Mouse (Mus musculus): Measurements from ENCODE around the gene 9930104L06Rik.

9930104L06Rik gene

DNA sequence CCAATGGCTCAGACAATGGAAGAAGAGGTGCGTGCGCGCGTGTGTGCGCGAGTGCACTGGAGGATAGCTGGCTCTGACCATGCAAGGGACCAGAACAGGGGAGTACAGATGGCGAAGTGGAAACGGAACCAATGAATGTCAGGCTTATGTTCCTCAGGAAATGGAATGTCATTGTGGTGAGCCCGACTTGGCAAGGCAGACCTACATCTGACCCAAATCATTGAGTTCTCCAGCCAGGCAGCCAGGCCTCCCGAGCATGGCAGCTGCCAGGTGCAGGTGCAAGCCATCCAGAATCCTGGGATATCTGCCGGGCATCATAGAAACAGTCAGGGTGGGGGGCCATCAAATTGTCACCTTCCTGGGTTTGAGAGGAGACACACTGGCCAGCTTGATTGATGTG, 24.1 kb downstream of the 9930104L06Rik start:
- DNase-seq = peak in 1 of 2 experiments; percentile 24

DNA sequence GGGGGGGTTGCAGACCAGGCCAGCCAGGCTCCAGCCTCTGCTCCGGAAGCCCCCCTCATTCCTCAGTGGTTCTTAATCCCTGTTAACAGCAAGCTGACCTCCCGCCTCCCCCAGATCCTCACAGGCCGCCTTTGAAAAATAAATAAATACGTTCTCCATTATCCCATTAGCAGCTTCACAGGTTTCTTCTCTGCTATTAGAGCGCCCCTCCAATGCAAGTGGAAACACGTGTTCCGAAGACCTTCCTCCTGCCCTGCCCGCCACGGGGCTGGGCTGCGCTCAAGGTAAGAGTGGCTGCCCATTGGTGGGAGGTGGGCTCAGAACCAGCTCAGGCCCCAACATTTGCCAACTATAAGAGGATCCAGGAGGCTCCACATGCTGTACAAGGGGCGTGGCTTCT, 25.7 kb downstream of the 9930104L06Rik start:
- no peak for DNase-seq

DNA sequence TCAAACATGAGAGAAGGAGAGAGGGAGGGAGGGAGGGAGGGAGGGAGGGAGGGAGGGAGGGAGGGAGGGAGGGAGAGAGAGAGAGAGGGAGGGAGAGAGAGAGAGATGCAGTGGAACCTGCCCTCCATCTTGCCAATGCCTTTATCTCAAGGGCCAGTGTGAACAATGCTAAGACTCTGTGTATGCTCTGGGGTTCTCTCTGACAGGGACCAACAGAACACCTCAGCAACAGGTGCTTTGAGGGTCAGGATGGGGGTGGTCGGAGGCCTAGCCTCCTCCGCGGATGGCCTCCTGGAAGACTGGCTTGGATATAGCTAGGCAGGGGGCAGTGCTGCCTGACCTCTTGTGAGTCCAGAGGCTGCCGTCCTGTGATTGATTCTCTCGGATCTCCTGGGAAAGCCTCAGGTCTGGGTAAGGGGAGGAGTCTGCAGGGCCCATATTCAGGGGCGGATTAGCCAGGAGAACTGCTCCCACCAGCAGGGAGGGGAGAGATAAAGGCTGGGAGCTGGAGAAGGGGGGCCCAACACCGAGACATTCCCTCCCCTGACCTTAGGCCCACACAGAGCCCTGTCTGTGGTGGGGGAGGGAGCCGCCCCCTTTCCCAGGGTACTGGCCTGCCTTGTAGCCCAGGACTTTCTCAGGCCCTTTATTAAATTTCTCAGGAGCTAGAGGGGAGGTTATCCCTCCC, 28.2 kb downstream of the 9930104L06Rik start:
- DNase-seq = no peak

DNA sequence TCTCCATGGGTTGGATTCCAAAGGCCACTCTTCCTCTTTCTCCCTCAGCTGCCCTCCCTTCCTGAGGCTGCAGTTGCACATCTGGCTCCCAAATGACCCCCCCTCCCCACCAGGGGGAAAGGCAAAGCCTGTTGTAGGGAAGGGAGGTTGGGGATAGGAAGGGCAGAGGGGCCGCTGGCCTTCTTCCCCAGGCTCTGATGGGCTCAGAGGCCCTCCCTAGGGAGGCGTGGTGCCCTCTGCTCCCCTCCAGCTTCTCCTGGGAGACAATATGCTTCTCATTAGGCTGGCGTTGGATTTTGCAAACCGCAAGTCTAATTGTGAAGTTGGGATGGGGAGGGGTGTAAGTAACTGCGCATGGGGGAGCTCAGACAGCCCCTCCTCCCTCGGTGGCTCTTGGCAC, 31.9 kb downstream of the 9930104L06Rik start:
- no peak for DNase-seq

DNA sequence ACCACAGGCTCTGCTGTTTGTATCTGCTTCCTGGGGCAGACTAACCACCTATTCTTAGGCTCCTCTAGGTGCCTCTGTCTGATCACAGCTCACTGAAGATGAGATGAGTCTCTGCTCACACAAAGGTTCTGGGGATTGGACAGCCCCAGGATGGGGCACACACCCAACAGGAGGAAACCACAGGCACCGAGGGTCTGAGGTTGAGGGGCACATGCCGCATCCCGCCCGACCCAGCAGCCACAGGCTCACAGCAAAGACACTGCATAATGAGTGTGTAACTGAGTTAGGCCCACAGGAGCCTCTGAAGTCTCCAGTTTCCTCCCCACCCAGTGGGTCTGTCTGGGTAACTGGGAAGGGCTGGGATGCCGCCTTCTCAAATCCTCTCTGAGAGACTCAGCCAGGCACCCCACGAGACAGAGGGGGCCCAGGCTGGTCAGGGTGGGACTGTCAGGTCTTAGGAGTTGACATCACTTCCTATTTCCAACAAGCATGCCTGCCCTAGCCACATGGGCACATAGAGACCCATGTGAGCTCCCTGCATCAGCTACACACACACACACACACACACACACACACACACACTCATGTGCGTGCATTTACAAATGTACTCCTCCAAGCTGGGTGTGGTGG, 32.5 kb downstream of the 9930104L06Rik start:
- DNase-seq = no peak

DNA sequence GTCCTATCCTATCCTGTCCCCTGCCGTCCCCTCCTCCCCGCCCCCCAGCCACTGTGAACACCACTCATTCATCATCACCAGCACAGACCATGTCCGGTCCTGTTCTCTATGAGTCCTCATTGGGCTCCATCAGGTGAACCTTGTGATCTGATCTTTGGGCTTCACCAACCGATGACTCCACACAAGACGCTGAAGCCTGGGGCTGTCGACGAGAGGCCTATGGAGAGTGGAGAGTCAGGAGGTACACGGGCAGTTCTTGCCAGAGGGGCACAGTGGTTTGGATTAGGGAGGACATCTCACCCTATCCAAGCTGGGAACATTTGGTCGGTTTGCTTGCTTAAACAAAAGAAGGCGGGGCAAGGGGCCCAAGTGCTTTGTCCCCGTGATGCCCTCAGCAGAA, 33.3 kb downstream of the 9930104L06Rik start:
- DNase-seq = no peak

DNA sequence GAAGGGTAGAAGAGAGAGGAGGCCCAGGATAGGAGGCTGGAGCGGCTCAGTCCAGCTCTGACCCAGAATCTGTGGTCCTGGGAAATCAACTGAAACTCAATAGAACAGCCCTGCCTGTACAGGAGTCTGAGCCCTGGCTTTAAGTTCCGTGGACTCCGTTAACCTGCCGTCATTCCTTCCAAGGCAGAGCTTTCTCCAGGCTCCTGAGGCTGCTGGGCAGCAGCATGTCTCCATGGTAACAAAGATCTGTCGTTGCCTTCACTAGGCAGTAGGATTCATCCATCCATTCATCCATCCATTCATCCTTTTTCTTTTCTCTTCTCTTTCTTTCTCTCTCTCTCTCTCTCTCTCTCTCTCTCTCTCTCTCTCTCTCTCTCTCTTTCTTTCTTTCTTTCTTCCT, 33.8 kb downstream of the 9930104L06Rik start:
- DNase-seq = no peak

DNA sequence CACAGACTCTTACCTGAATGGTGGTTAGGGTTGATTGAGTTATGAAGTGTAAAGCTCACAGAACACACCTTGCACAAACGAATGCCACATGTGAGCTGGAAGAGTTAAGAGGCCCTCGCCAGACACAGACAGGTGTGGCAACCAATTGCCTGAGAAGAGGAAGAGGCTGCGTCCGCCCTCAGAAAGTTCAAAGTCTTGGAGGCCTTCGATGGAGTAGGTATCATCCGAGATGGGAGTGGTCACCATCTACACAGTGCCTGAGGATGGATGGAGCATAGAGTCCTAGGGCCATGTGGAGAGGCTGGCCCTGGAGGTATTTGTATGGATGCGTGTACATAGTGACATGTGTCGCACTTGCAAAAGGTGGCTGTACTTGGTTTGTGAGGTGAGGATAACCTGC, 34.2 kb downstream of the 9930104L06Rik start:
- no peak for DNase-seq

DNA sequence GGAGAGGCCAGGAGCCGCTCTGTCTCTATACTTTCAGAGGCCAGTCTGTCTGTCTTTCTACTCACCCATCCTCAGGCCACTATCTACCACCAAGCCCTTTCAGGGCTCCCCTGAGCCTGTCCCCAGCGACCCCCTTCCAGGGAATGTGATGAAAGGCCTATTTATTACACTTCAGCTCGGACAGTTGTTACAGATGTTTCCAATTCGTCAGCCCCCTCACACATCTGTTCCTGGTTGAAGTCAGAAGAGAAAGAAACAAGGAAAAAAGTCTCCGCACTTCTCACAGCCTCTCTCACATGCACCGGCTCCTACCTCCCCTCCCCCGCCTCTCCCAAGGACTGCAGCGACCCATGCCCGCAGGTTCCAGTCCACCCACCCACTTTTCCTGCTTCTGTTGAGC, 35.5 kb downstream of the 9930104L06Rik start:
- no peak for DNase-seq

DNA sequence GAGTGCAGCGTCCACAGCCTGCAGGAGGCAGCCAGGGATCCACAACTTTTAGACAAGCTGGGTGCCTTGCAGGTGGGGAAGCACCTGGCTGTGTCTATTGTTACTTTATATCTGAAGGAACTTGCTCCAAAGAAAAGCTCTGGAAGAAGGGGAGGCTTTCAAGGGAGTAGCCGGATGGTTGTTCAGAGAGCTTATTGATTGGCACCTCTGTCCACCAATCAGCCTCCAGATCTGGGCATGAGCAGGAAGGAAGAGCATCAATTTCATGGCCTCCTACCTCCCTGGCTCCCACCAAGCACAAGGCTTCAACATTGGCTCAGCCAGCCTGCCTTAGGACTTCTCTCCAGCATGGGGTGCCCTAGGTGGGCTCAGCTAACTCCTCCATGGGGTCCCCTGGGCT, 36.4 kb downstream of the 9930104L06Rik start:
- no peak for DNase-seq

DNA sequence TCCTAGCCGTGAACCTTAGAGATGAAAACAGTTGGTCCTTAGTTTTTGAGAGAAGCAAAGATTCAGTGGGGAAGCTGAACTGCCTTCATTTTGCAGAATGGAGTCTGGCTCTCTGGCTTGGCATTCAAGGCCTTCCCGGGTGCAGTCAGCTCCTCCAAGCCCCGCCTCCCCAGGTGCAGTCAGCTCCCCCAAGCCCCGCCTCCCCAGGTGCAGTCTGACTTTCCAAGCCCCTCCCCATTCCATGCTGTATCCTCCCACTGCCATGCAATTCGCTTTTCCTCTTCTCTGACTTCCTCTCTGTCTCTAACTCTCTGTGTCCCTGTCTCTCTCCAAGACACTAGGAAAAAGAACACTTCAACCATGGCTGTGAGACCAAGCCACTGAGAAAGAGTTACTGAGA, 41.4 kb downstream of the 9930104L06Rik start:
- DNase-seq = no peak

DNA sequence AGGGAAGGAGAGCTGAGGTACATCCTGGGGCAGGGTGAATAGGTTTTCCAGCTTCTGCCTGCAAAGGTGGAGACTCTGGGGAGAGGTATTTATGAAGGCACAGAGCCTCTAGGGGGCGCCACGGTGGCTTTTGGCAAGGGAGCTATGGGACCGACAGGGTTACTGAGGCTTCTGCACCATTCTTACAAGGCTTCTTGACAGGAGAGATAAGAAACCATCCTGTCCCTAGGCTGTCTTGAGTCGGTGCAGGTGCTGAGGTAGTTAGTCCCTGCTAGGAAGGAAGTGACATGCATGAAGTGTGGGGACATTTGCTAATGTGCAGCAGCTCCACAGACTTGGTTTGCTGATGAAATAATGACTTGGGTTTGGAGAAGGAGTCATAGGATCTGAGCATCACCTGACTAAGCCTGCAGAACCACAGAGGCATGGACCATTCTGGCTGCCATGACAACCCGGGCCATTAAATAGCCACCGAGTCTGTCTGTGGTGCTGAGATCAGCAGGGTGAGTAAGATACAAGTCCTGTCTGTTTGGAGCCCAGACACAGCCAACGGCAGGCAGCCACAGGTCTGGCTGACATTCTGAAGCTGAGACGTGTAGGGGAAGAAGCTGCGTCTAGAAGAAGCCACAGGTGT, 47.2 kb downstream of the 9930104L06Rik start:
- DNase-seq = no peak

DNA sequence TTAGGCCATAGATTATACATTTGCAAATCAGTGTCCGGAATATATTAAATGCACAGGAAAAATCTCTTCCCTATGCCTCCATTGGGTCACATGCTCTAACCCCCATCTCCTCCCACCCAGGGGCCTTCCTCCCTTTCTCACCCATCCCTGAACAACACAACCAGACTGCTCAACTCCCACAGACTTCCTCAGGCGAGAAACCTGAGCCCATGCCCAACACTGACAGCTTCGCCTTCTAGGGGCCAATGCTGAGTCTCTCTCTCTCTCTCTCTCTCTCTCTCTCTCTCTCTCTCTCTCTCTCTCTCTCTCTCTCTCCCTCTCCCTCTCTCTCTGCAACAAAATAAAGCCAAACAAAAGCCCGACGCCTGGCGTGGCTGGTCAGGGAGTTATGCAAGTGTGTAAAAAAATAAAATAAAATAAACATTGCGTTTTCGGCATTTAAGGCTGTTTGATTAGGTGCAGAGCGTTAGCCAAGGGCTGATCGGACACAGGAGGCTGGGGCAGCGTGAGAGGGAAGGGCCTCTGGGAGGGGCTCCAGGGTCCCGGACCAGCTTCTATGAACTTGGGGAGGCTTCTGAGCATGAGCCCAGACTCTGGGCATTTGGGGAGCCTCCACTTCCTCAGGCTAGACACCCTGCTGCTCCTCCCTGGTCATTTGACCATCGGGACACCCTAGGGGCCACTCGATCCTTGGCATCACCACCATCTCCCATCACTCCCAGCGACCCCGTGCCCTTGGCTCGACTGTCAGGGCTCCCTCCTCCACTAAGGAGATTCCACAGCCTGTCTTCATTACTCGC, 48.2 kb downstream of the 9930104L06Rik start:
- DNase-seq = no peak

DNA sequence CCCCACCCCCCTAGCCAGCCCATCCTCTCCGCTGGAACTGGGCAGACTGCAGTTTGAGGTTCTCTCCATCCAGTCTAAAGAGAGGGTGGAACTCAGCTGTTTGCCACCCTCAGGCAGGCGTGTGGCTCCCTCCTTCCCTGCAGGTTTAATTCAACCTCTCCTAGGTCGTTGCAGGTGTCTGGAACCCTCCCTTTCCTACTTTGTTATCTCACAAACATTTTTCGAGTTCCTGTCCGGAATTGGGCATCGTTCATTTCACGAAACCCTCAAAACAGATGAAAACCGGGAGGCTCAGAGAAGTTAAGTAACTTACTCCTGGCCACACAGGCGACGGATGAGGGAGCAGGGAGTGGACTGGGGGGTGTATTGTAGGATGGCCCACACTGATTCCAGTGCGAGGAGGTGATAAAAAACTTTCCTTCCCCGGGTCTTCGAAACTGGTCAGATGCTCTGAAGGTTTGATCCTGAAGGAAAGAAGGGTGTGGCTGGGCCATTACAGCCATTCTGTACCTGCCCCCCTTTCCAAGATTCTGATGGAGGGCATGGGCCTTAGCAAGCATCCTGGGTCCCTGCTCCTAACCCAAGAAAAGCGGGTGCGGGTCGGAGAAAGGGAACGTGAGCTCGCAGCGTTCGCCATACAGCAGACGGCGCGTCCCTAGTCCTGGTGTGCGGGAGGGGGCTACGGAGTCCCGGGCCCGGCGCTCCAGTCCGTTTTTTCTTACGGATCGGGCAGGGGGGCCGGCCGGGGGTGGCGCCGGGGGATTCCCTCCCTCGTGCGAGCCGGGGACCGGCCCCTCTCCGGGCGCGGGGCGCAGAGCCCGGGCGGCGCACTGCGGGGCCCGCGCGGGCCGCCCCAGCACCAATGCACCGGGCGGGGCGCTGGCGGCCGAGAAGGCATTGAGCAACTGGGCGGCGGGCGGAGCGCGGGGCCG, 49.1 kb downstream of the 9930104L06Rik start, which contains the start of gene Rspo1:
Rspo1 (plus strand) TSS at position 760 of the 932 bp plus-strand sequence.
- DNase-seq = no peak

DNA sequence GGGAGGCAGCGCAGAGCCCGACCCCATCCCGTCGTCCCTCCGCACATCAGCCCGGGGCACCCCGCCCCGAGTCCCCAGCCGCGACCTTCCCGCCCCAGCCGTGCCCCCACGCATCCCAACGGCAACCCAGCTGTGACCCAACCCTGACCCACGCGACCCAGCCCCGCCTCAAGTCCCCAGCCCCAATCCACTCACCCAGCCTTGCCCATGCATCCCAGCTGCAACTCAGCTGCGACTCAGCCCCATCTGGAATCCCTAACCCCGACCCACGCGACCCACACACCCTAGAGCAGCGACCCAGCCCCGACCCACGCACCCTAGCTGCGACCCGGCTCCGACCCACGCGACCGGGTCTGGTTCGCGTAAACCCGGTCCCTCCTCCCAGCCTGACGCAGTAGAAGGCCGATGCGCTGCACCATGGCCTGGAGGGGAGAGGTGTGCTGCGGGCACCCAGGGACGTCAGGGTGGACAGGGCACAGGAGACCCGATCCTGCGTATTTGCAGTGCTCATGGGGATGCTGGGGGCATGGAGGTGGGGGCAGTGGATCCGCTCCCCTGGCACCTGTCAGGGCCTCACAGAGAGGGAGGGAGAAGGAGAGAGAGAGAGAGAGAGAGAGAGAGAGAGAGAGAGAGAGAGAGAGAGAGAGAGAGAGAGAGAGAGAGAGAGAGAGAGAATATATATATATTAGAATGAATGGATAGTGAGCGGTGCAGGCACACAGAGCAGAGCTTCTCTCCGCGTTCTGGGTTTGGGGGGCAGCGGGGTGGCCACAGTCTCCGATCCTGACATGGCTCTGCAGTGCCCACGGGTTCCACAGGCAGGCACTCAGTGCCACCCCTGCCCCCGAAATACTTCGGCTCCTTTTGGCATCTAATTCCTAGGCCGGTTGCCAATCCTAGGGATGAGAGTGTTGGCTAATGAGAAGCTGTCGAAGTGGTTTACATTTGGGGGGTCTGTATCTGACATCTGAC, 50.2 kb downstream of the 9930104L06Rik start:
- DNase-seq = no peak

DNA sequence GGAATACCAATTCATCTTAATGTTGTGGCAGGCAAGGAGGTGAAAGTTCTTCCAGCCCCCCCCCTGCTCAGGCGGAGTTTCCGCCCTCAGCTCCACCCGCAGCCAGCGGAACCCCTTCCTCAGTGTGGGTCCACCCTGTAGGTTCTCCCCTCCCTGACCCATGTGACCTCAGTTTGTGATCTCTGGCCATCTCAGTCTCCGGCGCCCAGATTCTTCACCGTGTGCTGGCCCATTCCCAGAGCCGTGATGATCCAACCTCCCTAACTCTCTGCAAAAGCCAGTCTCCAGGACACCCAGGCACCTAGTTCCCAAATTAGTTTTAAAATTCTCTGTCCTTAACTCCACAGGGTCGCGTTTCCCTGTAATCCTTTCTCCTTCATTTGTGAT, 50.9 kb downstream of the 9930104L06Rik start:
- no peak for DNase-seq

DNA sequence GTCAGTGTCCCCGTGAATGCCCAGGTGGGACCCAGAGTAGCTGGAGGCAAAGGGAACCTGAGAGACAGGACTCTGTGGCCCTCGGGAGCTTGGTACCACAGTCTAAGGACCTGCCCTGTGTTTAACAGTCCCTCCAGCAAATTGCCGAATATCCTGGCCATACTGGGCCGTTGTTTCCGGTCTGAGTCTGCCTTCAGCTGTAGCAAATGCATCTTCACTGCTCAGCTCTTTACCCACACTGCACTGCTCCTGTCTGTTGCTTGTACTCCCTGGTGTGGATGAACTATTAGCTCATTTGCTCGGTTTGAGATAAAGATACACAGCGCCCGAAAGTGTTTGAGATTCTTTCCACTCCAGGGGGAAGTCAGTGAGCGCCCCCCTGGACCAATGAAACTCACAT, 51.5 kb downstream of the 9930104L06Rik start:
- DNase-seq = no peak

DNA sequence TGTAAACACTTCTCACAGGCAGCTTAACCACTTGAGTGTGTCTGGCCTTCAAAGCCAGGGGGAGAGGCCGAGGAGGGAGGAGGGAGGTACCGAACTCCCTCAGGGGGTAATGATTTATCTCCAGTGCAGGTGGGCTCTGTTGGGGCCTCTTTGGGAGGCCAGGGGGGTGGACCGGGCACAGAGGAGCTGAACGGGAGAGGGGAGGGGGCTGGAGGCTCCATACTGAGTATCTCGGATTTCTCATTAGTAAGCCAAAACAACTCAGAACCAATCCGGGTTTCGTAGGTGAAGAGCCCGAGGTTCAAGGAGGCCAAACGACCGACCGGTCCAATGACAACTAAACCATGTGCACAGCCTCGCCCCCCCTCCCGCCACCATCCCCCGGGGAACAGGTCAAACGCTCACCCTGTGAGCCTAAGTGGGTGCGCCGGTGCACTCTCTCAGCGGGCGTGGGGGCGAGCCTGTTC, 53.0 kb downstream of the 9930104L06Rik start:
- DNase-seq = no peak

DNA sequence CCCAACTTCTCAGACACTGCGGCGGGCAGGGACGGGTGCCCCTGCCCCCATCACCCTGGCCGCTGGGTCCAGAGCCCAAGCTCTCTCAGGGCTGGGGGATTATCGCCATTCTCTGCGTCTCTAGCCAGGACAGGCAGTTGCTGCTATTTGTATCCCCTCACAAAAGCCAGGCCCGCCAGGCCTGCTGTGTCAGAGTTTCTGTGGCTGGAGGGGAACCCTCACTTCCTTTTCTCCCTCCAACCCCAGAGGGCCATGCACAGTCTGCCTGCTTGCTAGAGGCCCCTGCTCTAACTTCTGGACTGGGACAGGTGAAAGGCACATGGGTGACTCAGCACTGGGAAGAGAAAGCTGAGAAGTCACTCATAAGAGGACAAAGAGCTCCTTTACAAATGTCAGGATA, 53.5 kb downstream of the 9930104L06Rik start:
- DNase-seq = no peak
